Mouse (Mus musculus) forebrain, embryonic 11.5 days (tissue): ENCODE measurements around the gene a. TPM values are rescaled to one million over a fixed set of nuclear protein-coding genes. Genes with fewer than 3 reads are reported as not detected.
"Not testable (repeated sequence)": the region's sequence is repeated elsewhere in the genome, so short reads cannot be mapped to it uniquely, and the experiment has no call there.

Experiments
- ATAC-seq: fragments of 200-750 bp; cut with Nextera tagmentation; replicated peaks from 2 replicates; pipeline ENCODE4 v1.8.0; 2017; ENCODE audit warnings: moderate TSS enrichment; ENCODE audit not compliant: low FRiP score
- DNase-seq: peaks from one replicate; pipeline ENCODE4 v3.0.0-alpha.2; 2017; ENCODE audit warnings: low spot score
- H3K27ac ChIP-seq: fragments of 300-500 bp; sonication (generic); 2 replicates; pipeline ENCODE4 v1.5.1; 2014; ENCODE audit warnings: low read depth, low read length
- H3K27me3 ChIP-seq: fragments of 300-500 bp; sonication (generic); 2 replicates; pipeline ENCODE4 v1.6.1; 2014; ENCODE audit warnings: mild to moderate bottlenecking, low read length, mixed read lengths; ENCODE audit not compliant: control insufficient read depth, insufficient read depth
- H3K36me3 ChIP-seq: fragments of 300-500 bp; sonication (generic); 2 replicates; pipeline ENCODE4 v1.6.1; 2014; ENCODE audit warnings: mild to moderate bottlenecking, low read length, moderate library complexity, mixed read lengths; ENCODE audit not compliant: control insufficient read depth, insufficient read depth
- H3K4me1 ChIP-seq: fragments of 300-500 bp; sonication (generic); replicated peaks from 2 replicates; pipeline ENCODE4 v1.6.1; 2014; ENCODE audit warnings: low read length, mixed read lengths; ENCODE audit not compliant: control insufficient read depth, insufficient read depth
- H3K4me2 ChIP-seq: fragments of 300-500 bp; sonication (generic); 2 replicates; pipeline ENCODE4 v1.6.1; 2014; ENCODE audit warnings: low read depth, mild to moderate bottlenecking, low read length, moderate library complexity, mixed read lengths; ENCODE audit not compliant: severe bottlenecking
- H3K4me3 ChIP-seq: fragments of 300-500 bp; sonication (generic); 2 replicates; pipeline ENCODE4 v1.5.1; 2014; ENCODE audit warnings: low read depth, low read length
- H3K9ac ChIP-seq: fragments of 300-500 bp; sonication (generic); 2 replicates; pipeline ENCODE4 v1.6.1; 2014; ENCODE audit warnings: low read length
- H3K9me3 ChIP-seq: fragments of 300-500 bp; sonication (generic); 2 replicates; pipeline ENCODE4 v1.6.1; 2016; ENCODE audit warnings: low read length, mixed read lengths; ENCODE audit not compliant: control insufficient read depth
- WGBS: fragments of 180-500 bp; shearing (Covaris S2); extraction: QIAGEN DNeasy Blood & Tissue Kit; methylation state at CpG from one replicate; pipeline ENCODE4 v1.1.7; 2014; 5-methylcytosine and 5-hydroxymethylcytosine counted together
- polyA plus RNA-seq: library from polyadenylated mRNA; unstranded; fragments of >200 nt; fragmentation: Nextera tagmentation; extraction: Ambion mirVana; gene quantifications from 2 replicates; pipeline ENCODE4 v1.2.1, GENCODE M21; 2014

The a gene
- polyA plus RNA-seq, 1 experiment from 2014 or later = 0.69 TPM

GRCm38 (mm10) chr2:154991411-154991810 is 200.2 kb downstream of the a start:
- no peak overlapping the region for H3K4me2 ChIP-seq
- DNase-seq (no peak), ATAC-seq (no peak)
- no peak overlapping the region for H3K9ac ChIP-seq
- H3K4me1 ChIP-seq = no peaks in the 10 kb centered on the region
- H3K36me3 ChIP-seq = no peaks in the 10 kb centered on the region
- WGBS = 90% methylated on average over 8 of the region's 8 CpGs
- no peaks in the 10 kb centered on the region for H3K9me3 ChIP-seq
- H3K27me3 ChIP-seq = no peaks in the 10 kb centered on the region
- no peak overlapping the region for H3K27ac ChIP-seq
- H3K4me3 ChIP-seq = no peak overlapping the region

GRCm38 (mm10) chr2:154992083-154992482 is 200.9 kb downstream of the a start:
- Histone ChIP-seq H3K9me3 (no peaks in the 10 kb centered on the region), H3K9ac (no peak overlapping the region), H3K27ac (no peak overlapping the region), H3K4me3 (no peak overlapping the region), H3K36me3 (no peaks in the 10 kb centered on the region), H3K27me3 (no peaks in the 10 kb centered on the region), H3K4me2 (no peak overlapping the region), H3K4me1 (no peaks in the 10 kb centered on the region)
- ATAC-seq (no peak), DNase-seq (no peak)
- WGBS = 86% methylated on average over 5 of the region's 5 CpGs

GRCm38 (mm10) chr2:155005491-155005890 is 214.3 kb downstream of the a start:
- no peak overlapping the region for H3K4me2 ChIP-seq
- no peak overlapping the region for H3K4me3 ChIP-seq
- ATAC-seq = no peak
- H3K9me3 ChIP-seq = no peaks in the 10 kb centered on the region
- no peak overlapping the region for H3K27ac ChIP-seq
- no peaks in the 10 kb centered on the region for H3K4me1 ChIP-seq
- no peak overlapping the region for H3K9ac ChIP-seq
- no peak for DNase-seq
- WGBS = 92% methylated on average over 11 of the region's 11 CpGs
- no peaks in the 10 kb centered on the region for H3K36me3 ChIP-seq
- no peaks in the 10 kb centered on the region for H3K27me3 ChIP-seq

- 64% methylated on average over 3 of the region's 3 CpGs for WGBS
- DNase-seq = no peak
Measured at GRCm38 (mm10) chr2:155011086-155011656, 220.0 kb downstream of the a start.

GRCm38 (mm10) chr2:155012991-155013390 is 221.8 kb downstream of the a start:
- DNase-seq (no peak), ATAC-seq (no peak)
- H3K4me3 ChIP-seq = no peak overlapping the region
- H3K4me2 ChIP-seq = no peak overlapping the region
- H3K9ac ChIP-seq = no peak overlapping the region
- no peaks in the 10 kb centered on the region for H3K4me1 ChIP-seq
- no peak overlapping the region for H3K27ac ChIP-seq
- no peaks in the 10 kb centered on the region for H3K9me3 ChIP-seq
- H3K36me3 ChIP-seq = no peaks in the 10 kb centered on the region
- WGBS = 66% methylated on average over 6 of the region's 6 CpGs
- H3K27me3 ChIP-seq = no peaks in the 10 kb centered on the region

More at GRCm38 (mm10) chr2:155011086-155011656, 220.0 kb downstream of the a start:
- Histone ChIP-seq H3K27me3 (no peaks in the 10 kb centered on the region), H3K27ac (no peak overlapping the region), H3K9ac (no peak overlapping the region), H3K9me3 (no peaks in the 10 kb centered on the region), H3K4me2 (no peak overlapping the region), H3K4me3 (no peak overlapping the region), H3K4me1 (no peaks in the 10 kb centered on the region), H3K36me3 (no peaks in the 10 kb centered on the region)
- ATAC-seq = no peak

GRCm38 (mm10) chr2:155016751-155017150 is 225.5 kb downstream of the a start:
- 13% methylated on average over 5 of the region's 9 CpGs for WGBS
- not testable (repeated sequence) for H3K36me3 ChIP-seq, H3K4me2 ChIP-seq, H3K27ac ChIP-seq, H3K27me3 ChIP-seq, H3K4me1 ChIP-seq, H3K9me3 ChIP-seq, ATAC-seq, DNase-seq, H3K4me3 ChIP-seq, H3K9ac ChIP-seq

- Histone ChIP-seq H3K4me3 (peak within 1 kb of the TSS; percentile 39), H3K27ac (peak within 1 kb of the TSS; percentile 88), H3K4me2 (peak within 1 kb of the TSS; percentile 88), H3K9ac (peak within 1 kb of the TSS; percentile 77)
- not testable (repeated sequence) for H3K27me3 ChIP-seq, H3K9me3 ChIP-seq, DNase-seq, H3K36me3 ChIP-seq, H3K4me1 ChIP-seq
- 0 out of 2 replicates have a peak, but pooled peaks have one; percentile 9 for ATAC-seq
- WGBS = 2% methylated on average over 23 of the region's 26 CpGs
Measured at GRCm38 (mm10) chr2:155018251-155018755, 227.1 kb downstream of the a start, which contains the start of gene Gm14226. TSS of gene Gm14226 (plus strand) at chr2:155018266.

- H3K27me3 ChIP-seq = no peaks in the 10 kb centered on the region
- peak; percentile 95 for ATAC-seq
Measured at GRCm38 (mm10) chr2:155018762-155019641, 227.8 kb downstream of the a start.

More at GRCm38 (mm10) chr2:155018762-155019641, 227.8 kb downstream of the a start:
- Histone ChIP-seq H3K4me2 (peak overlapping the region; percentile 88), H3K4me1 (0 out of 2 replicates have a peak, but pooled peaks cover 2% of the 10 kb centered on the region), H3K4me3 (peak overlapping the region; percentile 39), H3K9me3 (no peaks in the 10 kb centered on the region), H3K36me3 (no peaks in the 10 kb centered on the region), H3K9ac (peak overlapping the region; percentile 77), H3K27ac (peak overlapping the region; percentile 88)
- DNase-seq = peak; percentile 91
- under 1% methylated on average over 38 of the region's 38 CpGs for WGBS
